Mouse (Mus musculus) adipocyte (in vitro differentiated cells): ENCODE measurements at regions not wholly inside any gene's neighbourhood (a gene's known extent, or its start where the extent isn't known, plus 50 kb on each side); places are given as distances from the start of the nearest gene placed in this dataset.
"Not testable (repeated sequence)": the region's sequence is repeated elsewhere in the genome, so short reads cannot be mapped to it uniquely, and the experiment has no call there.

Source experiments
- DNase-seq: peaks from one replicate; pipeline ENCODE4 v3.0.0-alpha.2; 2016; ENCODE audit warnings: low spot score

GRCm38 (mm10) chrX:19341231-19342007, 139.7 kb downstream of the Tex13c3 start:
- DNase-seq: not testable (repeated sequence)

- no peak for DNase-seq
These were observed 167.8 kb downstream of the Tex13c3 start for GRCm38 (mm10) chrX:19313286-19313685.

DNA sequence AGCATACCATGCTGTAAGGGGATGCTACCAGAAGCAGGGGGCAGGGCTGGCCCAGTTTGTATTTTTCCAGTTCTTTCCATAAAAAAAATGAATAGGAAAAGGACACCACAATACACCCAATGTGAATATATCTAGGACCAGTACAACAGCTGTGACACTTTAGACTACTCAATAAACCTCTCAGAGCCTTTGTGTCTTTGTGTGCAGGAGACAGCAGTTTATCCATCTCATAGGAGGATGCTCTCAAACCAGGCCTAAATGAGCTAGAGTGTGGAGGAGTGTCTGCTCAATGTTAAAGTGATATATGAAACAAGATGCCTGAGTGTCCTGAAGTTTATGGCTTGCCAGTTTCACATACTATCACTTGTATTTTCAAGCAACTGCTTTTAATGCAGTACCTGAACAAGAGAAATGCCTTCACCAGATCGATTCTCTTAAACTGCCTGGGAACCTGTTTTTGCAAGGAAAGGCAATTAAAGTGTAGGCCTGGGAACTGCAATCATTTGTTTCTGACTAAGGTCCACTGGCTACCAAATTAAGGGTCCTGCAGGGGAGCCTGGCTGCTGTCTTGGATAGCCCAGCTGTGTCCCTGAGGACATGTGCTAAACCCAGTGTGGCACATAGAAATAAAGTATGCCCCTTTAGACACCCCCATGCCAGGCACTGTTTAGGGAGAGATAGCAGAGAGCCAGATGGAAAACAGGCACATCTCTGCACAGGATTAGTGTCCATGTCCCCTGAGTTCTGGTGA, 169.1 kb downstream of the Tex13c3 start:
- DNase-seq: no peak

DNA sequence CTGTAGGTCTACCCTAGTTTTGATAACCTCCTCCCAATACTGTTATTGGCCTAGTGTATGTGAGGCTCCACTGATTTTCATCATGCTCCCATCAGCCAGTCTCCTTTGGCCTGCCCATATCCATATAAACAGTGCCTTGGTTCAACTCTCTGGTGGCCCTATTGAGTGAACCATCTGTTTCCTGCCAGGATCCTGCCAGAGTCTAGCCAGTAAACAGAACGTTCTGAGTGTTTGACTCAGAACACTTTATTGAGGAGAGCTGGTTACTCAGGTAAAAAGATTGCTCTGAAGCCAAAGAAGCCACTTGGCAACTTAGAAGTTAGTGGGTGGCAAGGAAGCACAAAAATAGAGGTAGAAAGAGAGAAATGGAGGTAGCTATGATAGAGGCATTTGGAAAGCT, 169.7 kb downstream of the Tex13c3 start:
- DNase-seq: no peak

DNA sequence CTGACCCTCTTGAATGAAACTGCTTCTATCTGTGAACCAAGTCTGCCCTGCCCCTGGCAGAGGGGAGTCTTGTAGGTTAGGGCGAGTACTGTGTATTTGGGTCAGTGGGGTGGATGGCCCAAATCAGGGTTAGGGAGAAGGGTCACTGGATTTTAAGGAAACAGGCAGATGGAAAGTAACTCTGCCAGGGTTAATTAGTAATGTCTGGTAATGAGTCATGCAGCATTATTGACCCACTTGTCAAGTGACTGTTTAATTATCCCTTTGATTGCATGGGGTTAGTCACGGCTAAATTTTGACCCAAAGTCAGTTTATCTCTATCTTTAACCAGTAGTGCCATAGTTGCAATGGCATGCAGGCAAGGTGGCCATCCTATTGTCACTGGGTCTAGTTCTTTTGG, 192.9 kb downstream of the Tex13c3 start:
- DNase-seq: no peak

DNA sequence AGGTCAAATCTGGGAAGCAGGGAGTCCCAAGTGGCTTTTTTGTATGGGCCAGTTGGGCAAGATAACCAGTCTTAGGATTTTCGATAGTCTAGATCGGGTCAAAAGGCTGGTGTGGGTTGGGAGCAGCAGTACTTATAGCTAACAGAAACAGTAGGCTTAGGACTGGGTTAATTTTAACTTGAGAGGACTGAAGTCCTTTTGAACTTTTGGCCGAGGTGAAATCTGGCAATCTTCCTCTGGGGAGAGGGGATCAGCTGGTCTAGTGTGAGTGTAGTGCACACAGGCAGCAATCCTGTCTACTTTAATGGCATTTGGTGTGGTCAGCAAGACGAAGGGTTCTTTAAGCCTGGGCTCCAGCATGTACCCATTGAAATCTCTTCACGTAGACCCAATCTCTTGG, 194.7 kb downstream of the Tex13c3 start:
- DNase-seq: no peak

- DNase-seq: peak; percentile 36
These were observed 195.3 kb downstream of the Tex13c3 start for GRCm38 (mm10) chrX:19285773-19286172.

- DNase-seq: no peak
These were observed 198.0 kb downstream of the Tex13c3 start for GRCm38 (mm10) chrX:19283078-19283477.

DNA sequence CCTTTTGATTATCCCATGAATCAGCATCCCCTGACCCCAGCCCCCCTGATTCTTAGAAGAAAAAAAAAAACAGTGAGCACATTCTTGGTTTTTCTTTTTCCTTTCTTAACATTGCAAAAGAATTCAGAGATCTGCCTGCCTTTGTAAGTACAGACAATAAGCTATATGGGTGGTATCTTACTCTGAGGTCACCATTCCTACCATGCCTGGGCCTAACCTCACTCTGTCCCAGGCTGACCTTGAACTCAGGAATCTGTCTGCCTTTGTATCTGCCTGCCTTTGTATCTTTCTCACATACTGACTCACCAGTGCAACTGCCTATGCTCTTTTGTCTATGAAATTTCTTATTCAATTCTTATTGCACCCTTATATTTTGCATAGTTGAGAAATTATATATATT, 216.9 kb downstream of the Tex13c3 start:
- DNase-seq: no peak

DNA sequence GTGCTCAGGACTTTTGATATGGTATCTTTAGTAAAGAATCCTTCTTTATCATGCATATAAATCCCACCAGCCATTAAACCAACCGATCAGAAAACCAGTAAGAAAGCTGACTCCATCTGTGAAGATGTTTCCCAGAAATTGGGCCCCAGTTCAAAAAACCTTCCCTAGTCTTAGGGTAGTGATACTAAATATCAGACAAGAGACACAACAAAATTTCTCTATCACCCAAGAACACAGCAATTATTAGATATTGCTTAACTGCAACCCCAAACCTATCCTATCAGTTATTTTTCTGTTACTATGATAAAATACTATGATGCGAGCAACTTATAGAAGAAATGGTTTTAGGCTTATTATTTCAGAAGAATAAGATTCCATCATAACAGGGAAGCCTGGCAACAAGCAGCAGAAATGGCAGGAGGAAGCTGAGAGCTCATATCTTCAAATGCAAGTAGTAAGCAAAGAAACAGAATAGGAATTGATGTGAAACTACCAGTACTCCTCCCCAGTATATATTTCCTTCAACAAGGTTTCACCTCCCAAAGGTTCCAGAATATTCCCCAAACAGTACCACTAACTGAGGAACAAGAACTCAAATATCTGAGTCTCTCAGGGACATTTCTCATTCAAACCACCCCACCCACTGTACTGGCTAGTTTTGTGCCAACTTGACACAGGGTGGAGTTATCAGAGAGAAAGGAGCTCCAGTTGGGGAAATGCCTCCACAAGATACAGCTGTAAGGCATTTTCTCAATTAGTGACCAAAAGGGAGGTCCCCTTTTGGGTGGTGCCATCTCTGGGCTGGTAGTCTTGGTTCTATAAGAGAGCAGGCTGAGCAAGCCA, 234.1 kb downstream of the Tex13c3 start:
- DNase-seq: no peak

DNA sequence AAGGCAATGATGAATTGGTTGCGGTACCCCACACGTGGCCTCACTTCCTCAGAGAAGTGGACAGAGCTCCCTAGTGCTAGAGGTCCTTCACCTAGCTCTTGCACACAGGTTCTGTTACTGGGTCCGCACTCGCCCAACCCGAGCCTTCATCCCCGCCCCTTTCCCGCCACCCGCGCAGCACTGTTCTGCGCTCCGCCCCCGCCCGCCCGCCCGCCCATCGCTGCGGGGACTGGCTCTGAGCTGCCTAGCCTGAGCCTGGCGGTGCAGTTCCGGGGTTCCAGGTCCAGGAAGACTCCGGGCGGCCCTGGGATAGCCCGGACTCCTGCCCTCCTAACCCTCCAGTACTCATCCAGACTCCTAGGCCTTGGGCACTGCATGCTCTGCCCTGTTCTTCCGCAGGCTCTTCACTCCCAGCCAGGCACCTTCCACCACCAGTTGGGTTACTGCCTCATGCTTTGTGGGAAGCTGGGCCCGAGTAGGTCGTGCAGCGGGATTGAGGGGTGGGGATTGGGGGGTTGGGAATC, 243.3 kb downstream of the Tex13c3 start:
- peak; percentile 21 for DNase-seq

DNA sequence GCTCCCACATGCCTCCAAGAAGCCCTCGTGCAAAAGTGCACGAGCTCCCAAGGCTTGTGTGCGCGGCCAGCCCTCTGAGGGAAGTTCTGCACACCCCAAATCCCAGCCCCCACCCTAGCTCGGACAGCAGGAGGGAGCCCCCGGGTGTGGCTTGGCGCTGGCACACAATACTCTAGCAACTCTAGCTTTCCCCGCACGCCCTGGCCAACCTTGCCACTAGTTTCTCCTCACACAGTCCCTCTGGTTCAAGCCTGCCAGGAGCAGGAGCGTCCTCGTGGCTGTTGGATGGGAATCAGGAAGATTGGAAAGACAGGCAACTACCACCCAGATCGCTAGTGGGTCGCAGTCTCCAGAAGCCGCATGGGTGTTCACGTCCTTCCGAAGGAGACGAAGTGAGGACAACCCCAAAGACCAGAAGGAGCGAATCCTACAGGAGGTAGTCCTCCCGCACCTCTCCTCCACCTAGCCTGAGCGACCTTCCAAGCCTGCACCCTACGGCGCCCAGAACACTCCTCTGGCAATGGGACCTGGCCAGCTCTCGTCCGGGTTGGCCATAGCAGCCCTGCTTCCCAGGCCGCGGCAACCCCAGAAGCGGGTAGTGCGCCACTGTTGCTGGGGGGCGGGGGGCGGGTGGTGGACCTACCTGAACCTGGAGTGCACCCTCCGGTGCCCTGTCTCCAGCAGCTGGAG, 243.9 kb downstream of the Tex13c3 start:
- peak; percentile 35 for DNase-seq

- DNase-seq: peak; percentile 10
These were observed 245.7 kb downstream of the Tex13c3 start for GRCm38 (mm10) chrX:19235449-19235848.

- DNase-seq: no peak
These were observed 249.3 kb downstream of the Tex13c3 start for GRCm38 (mm10) chrX:19231823-19232222.

GRCm38 (mm10) chrX:19223336-19223735, 257.8 kb downstream of the Tex13c3 start:
- no peak for DNase-seq

- no peak for DNase-seq
These were observed 260.2 kb downstream of the Tex13c3 start for GRCm38 (mm10) chrX:19220785-19221496.

DNA sequence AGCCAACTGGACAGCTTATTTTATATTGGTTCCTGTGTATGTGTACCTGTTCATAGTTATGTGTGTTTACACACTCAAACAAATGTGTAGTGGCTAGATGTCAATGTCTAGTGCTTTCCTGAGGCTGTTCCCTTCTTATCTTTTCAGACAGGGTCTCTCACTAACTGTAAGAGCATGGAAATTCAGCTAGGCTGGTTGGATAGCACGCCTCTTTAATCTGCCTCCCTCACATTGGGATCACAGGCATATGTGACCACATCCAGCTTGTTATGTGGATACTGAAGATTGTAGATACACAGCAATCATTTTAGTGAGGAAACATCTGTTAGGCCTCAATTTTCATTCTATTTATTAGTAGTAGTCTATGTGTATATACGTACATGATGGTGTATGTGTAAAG, 261.4 kb downstream of the Tex13c3 start:
- DNase-seq: no peak

DNA sequence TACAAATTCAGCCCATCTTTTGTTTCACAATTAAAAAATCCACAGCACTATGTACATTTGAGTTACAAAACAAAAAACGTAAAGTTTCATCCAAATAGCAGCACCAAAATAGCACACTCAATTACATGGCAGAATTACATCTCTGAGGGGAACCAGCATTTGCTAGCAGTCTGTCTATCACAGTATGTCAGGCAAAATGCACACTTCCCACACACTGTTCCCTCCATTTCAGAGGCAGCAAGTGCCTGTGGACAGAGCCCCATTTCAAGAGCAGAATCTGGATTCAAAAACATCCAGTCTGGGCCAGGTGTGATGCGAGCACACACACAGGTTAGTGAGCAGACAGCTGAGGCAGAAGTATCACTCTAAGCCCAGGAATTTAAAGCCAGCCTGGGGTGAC, 261.8 kb downstream of the Tex13c3 start:
- DNase-seq: no peak

DNA sequence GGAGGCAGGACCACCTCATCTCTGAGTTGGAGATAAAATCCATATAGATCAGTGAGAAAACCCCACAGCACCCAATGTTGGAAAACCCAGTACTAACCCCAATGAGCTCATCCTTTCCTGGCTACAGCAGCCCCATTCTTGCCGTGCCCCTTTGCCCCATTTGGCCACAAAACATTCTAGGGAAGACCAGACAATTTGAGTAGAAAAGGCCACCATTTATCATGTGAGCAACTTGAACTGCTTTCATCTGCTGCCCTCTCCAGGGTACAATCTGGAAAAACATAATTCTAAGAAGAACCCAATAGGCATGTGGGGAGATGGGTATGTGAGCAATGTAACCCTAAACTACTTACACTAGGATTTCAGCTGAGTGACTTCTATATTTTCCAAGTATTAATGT, 274.7 kb downstream of the Tex13c3 start:
- peak; percentile 73 for DNase-seq

GRCm38 (mm10) chrX:19202542-19202941, 278.6 kb downstream of the Tex13c3 start:
- DNase-seq: no peak

GRCm38 (mm10) chrX:19201383-19201782, 279.7 kb downstream of the Tex13c3 start:
- peak; percentile 48 for DNase-seq
